Mouse (Mus musculus): ENCODE data around the gene Itgb3bp. TPM values are rescaled to one million over a fixed set of nuclear protein-coding genes. Genes with fewer than 3 reads are reported as not detected.
A peak's percentile ranks its signal among the peaks of the same experiment; 100 is the strongest.

The Itgb3bp gene
- total and polyA plus RNA-seq, 2 experiments from 2014 or later = 6.4 to 8.8 TPM

DNA sequence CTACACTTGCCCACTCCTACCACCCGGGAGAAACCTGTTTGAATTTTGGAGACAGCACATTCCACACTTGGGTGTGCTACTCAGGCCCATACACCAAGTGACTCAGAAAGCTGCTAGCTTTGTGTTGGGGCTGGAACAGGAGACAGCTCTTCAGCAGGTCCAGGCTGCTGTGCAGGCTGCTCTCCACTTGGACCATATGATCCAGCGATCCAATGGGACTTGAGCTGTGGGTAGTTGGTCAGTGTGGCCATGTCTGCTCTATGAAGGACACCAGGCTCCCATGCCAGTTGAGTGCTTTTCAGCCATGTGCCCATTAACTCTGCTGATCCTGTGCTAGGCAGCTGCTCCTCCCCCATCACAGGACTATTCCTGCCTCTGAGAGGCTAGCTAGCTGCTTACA, 24.3 kb upstream of the Itgb3bp start:
- DNase-seq (ENCODE audit: low spot score) (no peak), ATAC-seq (ENCODE audit: low FRiP score) (no peak)
- Histone ChIP-seq H3K4me1 (ENCODE audit: insufficient read depth, low read length) (0 out of 2 replicates have a peak, but pooled peaks cover 12% of the 10 kb centered on the region), H3K9ac (replicated peaks; ENCODE audit: low read length, poor library complexity, severe bottlenecking) (no peak overlapping the region), H3K27ac (ENCODE audit: low read depth, low read length) (no peak overlapping the region), H3K27me3 (ENCODE audit: insufficient read depth, low read length) (no peaks in the 10 kb centered on the region), H3K36me3 (ENCODE audit: insufficient read depth, low read length) (no peaks in the 10 kb centered on the region), H3K4me3 (ENCODE audit: low read depth, low read length) (no peak overlapping the region), H3K4me2 (ENCODE audit: low read depth, low read length, poor library complexity, severe bottlenecking) (no peak overlapping the region), H3K9me3 (ENCODE audit: low read length) (no peaks in the 10 kb centered on the region)
- 93% methylated on average over 2 of the region's 2 CpGs for WGBS
- TF ChIP-seq CTCF (IDR thresholded peaks at IDR 0.05) = no peak

DNA sequence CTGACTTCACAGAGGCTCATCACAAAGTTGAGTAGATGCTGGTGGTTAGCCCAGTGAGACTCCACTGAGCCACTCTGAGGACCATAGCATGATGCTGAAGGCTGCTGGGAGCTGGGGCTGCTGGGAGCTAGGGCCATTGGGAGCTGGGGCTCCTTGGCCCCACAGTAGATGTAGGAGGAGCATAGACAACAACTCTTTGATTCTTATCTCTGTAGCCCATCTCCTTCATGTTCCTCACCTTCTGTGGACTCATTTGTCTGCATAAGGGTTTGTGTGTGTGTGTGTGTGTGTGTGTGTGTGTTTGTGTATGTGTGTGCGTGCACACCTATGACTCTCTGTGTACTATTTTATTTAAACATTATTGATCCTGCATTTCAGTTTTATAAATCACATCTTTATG, 18.3 kb upstream of the Itgb3bp start:
- DNase-seq (ENCODE audit: low spot score) (no peak), ATAC-seq (ENCODE audit: low FRiP score) (no peak)
- Histone ChIP-seq H3K9ac (replicated peaks; ENCODE audit: low read length, poor library complexity, severe bottlenecking) (no peak overlapping the region), H3K4me3 (ENCODE audit: low read depth, low read length) (no peak overlapping the region), H3K4me2 (ENCODE audit: low read depth, low read length, poor library complexity, severe bottlenecking) (no peak overlapping the region), H3K9me3 (ENCODE audit: low read length) (no peaks in the 10 kb centered on the region), H3K27ac (ENCODE audit: low read depth, low read length) (no peak overlapping the region), H3K36me3 (ENCODE audit: insufficient read depth, low read length) (no peaks in the 10 kb centered on the region), H3K27me3 (ENCODE audit: insufficient read depth, low read length) (no peaks in the 10 kb centered on the region), H3K4me1 (ENCODE audit: insufficient read depth, low read length) (no peaks in the 10 kb centered on the region)
- 100% methylated on average over 1 of the region's 1 CpGs for WGBS
- no peak for TF ChIP-seq CTCF (IDR thresholded peaks at IDR 0.05)

DNA sequence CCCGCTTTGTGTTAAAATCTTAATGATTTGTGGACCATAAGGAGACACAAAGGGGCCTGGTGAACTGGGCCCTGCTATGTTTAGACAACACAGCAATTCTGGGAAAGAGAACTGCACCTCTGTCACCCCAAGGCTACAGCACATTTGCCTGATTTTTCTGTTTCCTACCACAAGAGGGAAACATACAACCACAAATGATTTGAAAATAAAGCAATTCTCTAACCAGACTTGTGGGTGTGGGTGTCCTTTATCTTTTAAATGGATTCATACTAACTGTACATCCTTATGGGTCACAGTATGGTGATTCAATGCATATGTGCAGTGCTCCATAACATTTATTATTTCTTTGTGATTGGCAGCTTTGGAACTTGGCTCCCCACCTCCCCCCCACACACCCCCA, 17.6 kb upstream of the Itgb3bp start:
- WGBS = 84% methylated on average over 1 of the region's 1 CpGs
- DNase-seq (ENCODE audit: low spot score) (peak; percentile 57), ATAC-seq (ENCODE audit: low FRiP score) (peak; percentile 53; the same call in 1 of the 2 replicates)

DNA sequence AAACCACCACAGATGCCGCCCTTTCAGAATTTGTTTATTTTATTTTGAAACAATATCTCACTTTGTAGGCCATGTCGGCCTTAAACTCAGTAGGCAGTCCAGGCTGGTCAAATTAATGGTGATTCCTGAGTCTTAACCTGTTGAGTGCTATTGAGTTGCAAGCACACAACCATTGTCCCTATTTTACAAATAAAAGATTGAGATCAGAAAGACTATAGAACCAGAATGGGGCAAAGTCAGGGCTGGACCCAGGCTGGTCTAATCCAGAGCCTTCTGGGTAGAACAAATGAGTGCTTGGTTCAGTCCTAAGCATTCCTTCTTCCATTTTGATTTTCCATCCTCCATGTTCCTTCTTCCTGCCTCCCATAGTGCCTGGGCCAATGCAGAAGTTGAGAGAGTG, 16.9 kb upstream of the Itgb3bp start:
- Histone ChIP-seq H3K9ac (replicated peaks; ENCODE audit: low read length, poor library complexity, severe bottlenecking) (no peak overlapping the region), H3K9me3 (ENCODE audit: low read length) (no peaks in the 10 kb centered on the region), H3K36me3 (ENCODE audit: insufficient read depth, low read length) (no peaks in the 10 kb centered on the region), H3K4me1 (ENCODE audit: insufficient read depth, low read length) (no peaks in the 10 kb centered on the region), H3K27me3 (ENCODE audit: insufficient read depth, low read length) (no peaks in the 10 kb centered on the region), H3K4me2 (ENCODE audit: low read depth, low read length, poor library complexity, severe bottlenecking) (no peak overlapping the region), H3K4me3 (ENCODE audit: low read depth, low read length) (no peak overlapping the region), H3K27ac (ENCODE audit: low read depth, low read length) (no peak overlapping the region)
- ATAC-seq (ENCODE audit: low FRiP score) (no peak), DNase-seq (ENCODE audit: low spot score) (no peak)
- no peak for TF ChIP-seq CTCF (IDR thresholded peaks at IDR 0.05)
- WGBS = 96% methylated on average over 2 of the region's 2 CpGs

More for the DNA sequence above, 17.6 kb upstream of the Itgb3bp start:
- TF ChIP-seq CTCF (IDR thresholded peaks at IDR 0.05) = peak; percentile 79
- H3K4me1 ChIP-seq (ENCODE audit: insufficient read depth, low read length) = no peaks in the 10 kb centered on the region
- no peak overlapping the region for H3K4me3 ChIP-seq (ENCODE audit: low read depth, low read length)
- H3K27me3 ChIP-seq (ENCODE audit: insufficient read depth, low read length) = no peaks in the 10 kb centered on the region
- H3K4me2 ChIP-seq (ENCODE audit: low read depth, low read length, poor library complexity, severe bottlenecking) = no peak overlapping the region
- H3K9ac ChIP-seq (replicated peaks; ENCODE audit: low read length, poor library complexity, severe bottlenecking) = no peak overlapping the region
- H3K9me3 ChIP-seq (ENCODE audit: low read length) = no peaks in the 10 kb centered on the region
- H3K36me3 ChIP-seq (ENCODE audit: insufficient read depth, low read length) = no peaks in the 10 kb centered on the region
- no peak overlapping the region for H3K27ac ChIP-seq (ENCODE audit: low read depth, low read length)

DNA sequence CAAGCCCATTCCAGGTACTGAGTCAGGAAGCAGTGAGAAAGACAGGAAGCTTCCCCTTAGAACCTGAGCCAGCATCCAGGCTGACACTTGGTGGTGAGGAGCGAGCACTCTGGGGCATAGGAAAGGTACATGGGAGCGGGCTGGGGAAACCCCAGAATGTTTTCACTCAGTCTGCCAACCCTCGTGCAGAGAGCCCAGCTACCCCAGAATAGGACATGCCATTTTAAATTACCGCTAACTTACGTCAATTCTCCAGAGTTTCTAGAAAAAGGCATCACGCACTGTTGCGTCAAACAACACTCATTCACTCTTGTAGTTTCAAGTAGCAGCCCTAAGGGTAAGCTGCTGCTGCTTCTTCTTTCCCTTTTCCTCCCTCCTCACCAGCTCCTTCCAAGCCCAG, 15.4 kb upstream of the Itgb3bp start:
- H3K27me3 ChIP-seq (ENCODE audit: insufficient read depth, low read length) = no peaks in the 10 kb centered on the region
- ATAC-seq (ENCODE audit: low FRiP score) (no peak), DNase-seq (ENCODE audit: low spot score) (no peak)
- H3K9me3 ChIP-seq (ENCODE audit: low read length) = no peaks in the 10 kb centered on the region
- no peaks in the 10 kb centered on the region; the same call in 1 of the 2 replicates for H3K4me1 ChIP-seq (ENCODE audit: insufficient read depth, low read length)
- no peak overlapping the region for H3K9ac ChIP-seq (replicated peaks; ENCODE audit: low read length, poor library complexity, severe bottlenecking)
- no peak overlapping the region for H3K4me3 ChIP-seq (ENCODE audit: low read depth, low read length)
- H3K27ac ChIP-seq (ENCODE audit: low read depth, low read length) = no peak overlapping the region
- TF ChIP-seq CTCF (IDR thresholded peaks at IDR 0.05) = no peak
- no peak overlapping the region for H3K4me2 ChIP-seq (ENCODE audit: low read depth, low read length, poor library complexity, severe bottlenecking)
- WGBS = 88% methylated on average over 7 of the region's 7 CpGs
- no peaks in the 10 kb centered on the region for H3K36me3 ChIP-seq (ENCODE audit: insufficient read depth, low read length)

DNA sequence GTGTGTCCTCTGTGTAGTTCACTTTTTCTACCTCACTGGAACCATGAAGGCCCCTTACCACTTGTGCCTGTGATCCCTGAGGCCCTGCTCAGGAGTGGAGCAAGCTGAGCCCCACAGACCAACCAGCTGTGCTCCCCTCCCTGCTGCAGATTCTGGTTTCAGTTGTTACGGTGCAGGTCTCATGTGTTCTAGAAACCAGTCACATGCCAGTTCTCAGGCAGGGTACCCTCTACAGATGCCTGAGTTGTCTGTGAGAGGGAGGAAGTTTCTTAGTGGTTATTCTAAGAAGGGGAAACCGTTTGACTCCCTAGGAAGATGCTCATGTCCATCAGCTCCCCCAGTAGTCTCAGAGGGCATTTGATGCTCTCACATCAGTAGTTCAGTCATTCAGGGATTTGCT, 15.0 kb upstream of the Itgb3bp start:
- Histone ChIP-seq H3K27me3 (ENCODE audit: insufficient read depth, low read length) (no peaks in the 10 kb centered on the region), H3K27ac (ENCODE audit: low read depth, low read length) (no peak overlapping the region), H3K9me3 (ENCODE audit: low read length) (no peaks in the 10 kb centered on the region), H3K9ac (replicated peaks; ENCODE audit: low read length, poor library complexity, severe bottlenecking) (no peak overlapping the region), H3K4me1 (ENCODE audit: insufficient read depth, low read length) (no peaks in the 10 kb centered on the region; the same call in 1 of the 2 replicates), H3K4me2 (ENCODE audit: low read depth, low read length, poor library complexity, severe bottlenecking) (no peak overlapping the region), H3K4me3 (ENCODE audit: low read depth, low read length) (no peak overlapping the region), H3K36me3 (ENCODE audit: insufficient read depth, low read length) (no peaks in the 10 kb centered on the region)
- WGBS = 90% methylated on average over 2 of the region's 2 CpGs
- ATAC-seq (ENCODE audit: low FRiP score) (no peak), DNase-seq (ENCODE audit: low spot score) (no peak)
- TF ChIP-seq CTCF (IDR thresholded peaks at IDR 0.05) = no peak

Data from midbrain, postnatal 0 days (tissue).